Comparison of ENCODE assay signal across 10 mouse cellular contexts in genomic region chr2:68124751-68125150, GRCm38 (mm10).
DNase-seq lines count a peak whose midpoint lies in the region; ATAC-seq and TF ChIP-seq lines count a peak whose summit lies in the region.
"Had no signal": no experiment of that assay in that cellular context is flagged by ENCODE, and none has a peak within 500 bp of the region (broad histone marks: within the 10 kb centered on the region; RNA-seq: fewer than 3 reads in every experiment).

No protein-coding gene starts in this region.

- H3K9me3 ChIP-seq in neural tube, embryonic 11.5 days (ENCODE audit: control insufficient read depth, low read length), result no peaks in the 10 kb centered on the region
- H3K9me3 ChIP-seq: neural tube, embryonic 13.5 days had no signal

- no peak for DNase-seq in layer of hippocampus, adult 2 months (ENCODE audit: low spot score in 2 of 2)
- no peak for DNase-seq in layer of hippocampus, postnatal 10 days (ENCODE audit: low spot score in 2 of 2)
- DNase-seq in R1 (ENCODE audit: low read depth, low spot score), result peak; percentile 23
- no peak for DNase-seq in brain, embryonic 14.5 days (ENCODE audit: low read depth)
- DNase-seq in neural tube, embryonic 11.5 days (ENCODE audit: low spot score), result peak; percentile 20
- no peak for DNase-seq in layer of hippocampus, adult 8-10 months (ENCODE audit: low spot score in 2 of 2)
- DNase-seq in gastrocnemius, postnatal 14 days, result no peak

- H3K4me1 ChIP-seq in neural tube, embryonic 11.5 days (ENCODE audit: control insufficient read depth, insufficient read depth, low read length), result no peaks in the 10 kb centered on the region

- no peak overlapping the region for H3K27ac ChIP-seq in layer of hippocampus, adult 2 months
- H3K27ac ChIP-seq in neural tube, embryonic 11.5 days (ENCODE audit: low read depth, low read length), result no peak overlapping the region
- H3K27ac ChIP-seq: liver, embryonic 14.5 days had no signal

- H3K4me2 ChIP-seq in neural tube, embryonic 11.5 days (ENCODE audit: low read depth), result no peak overlapping the region
- H3K4me2 ChIP-seq: neural tube, embryonic 13.5 days had no signal

- no peak overlapping the region for H3K9ac ChIP-seq in neural tube, embryonic 11.5 days (ENCODE audit: low read length)
- H3K9ac ChIP-seq: liver, embryonic 14.5 days; neural tube, embryonic 13.5 days had no signal

- WGBS in neural tube, embryonic 11.5 days, result 49% methylated on average over 6 of the region's 6 CpGs

- intact Hi-C loops in gastrocnemius, postnatal 14 days (cut with DNase I; ENCODE audit: low total_unique reads), result no loop called here

- ATAC-seq in neural tube, embryonic 11.5 days (ENCODE audit: insufficient read depth, low FRiP score, low TSS enrichment), result no peak; the same call in 1 of the 2 replicates
- ATAC-seq: activated CD4-positive, CD25-positive, alpha-beta regulatory T cell, adult 4 months had no signal

- no peaks in the 10 kb centered on the region for H3K27me3 ChIP-seq in neural tube, embryonic 11.5 days (ENCODE audit: control insufficient read depth, insufficient read depth, low read length)
- H3K27me3 ChIP-seq: neural tube, embryonic 13.5 days had no signal

- no peaks in the 10 kb centered on the region for H3K36me3 ChIP-seq in neural tube, embryonic 11.5 days (ENCODE audit: control insufficient read depth, insufficient read depth, low read length)
- H3K36me3 ChIP-seq: neural tube, embryonic 13.5 days had no signal

- TF ChIP-seq POLR2A in brain, embryonic 14.5 days (IDR thresholded peaks at IDR 0.05; ENCODE audit: borderline replicate concordance, extremely low read depth, insufficient read depth, insufficient read length, poor library complexity, severe bottlenecking), result no peak

- peak; percentile 60 for TF ChIP-seq CTCF in layer of hippocampus, adult 2 months (conservative IDR thresholded peaks at IDR 0.05)
- peak; percentile 37; the same call in 1 of the 2 replicates for TF ChIP-seq CTCF in brain, embryonic 14.5 days (IDR thresholded peaks at IDR 0.05; ENCODE audit: borderline replicate concordance, extremely low read depth, insufficient read depth, insufficient read length)

- H3K4me3 ChIP-seq in layer of hippocampus, adult 2 months, result no peak overlapping the region
- no peak overlapping the region for H3K4me3 ChIP-seq in neural tube, embryonic 11.5 days (ENCODE audit: low read depth, low read length)
- H3K4me3 ChIP-seq: neural tube, embryonic 13.5 days had no signal

Comparison
In these comparisons a context has a peak if more than half of its experiments do, and no peak if none do; other contexts are left out.
1. DNase-seq: peak in R1 (single experiment) and neural tube, embryonic 11.5 days (single experiment); none in layer of hippocampus, adult 2 months (0 of 2), layer of hippocampus, postnatal 10 days (0 of 2), brain, embryonic 14.5 days (single experiment), layer of hippocampus, adult 8-10 months (0 of 2) and gastrocnemius, postnatal 14 days (single experiment).